Mouse (Mus musculus) CH12.LX (cell line): ENCODE data around the gene Ifrd2.

Experiments used
- CTCF ChIP-seq, 2 experiments: IDR thresholded peaks in 1 of 2; conservative IDR thresholded peaks in 1 of 2; 2 replicates each; pipeline ENCODE4 v1.5.1; 2011 to 2012; ENCODE audit warnings: low read depth in 2 of 2, low read length in 2 of 2, improper control_type of control experiment in 1 of 2, inconsistent platforms in 1 of 2, mild to moderate bottlenecking in 1 of 2, moderate library complexity in 1 of 2
- EP300 ChIP-seq: IDR thresholded peaks from 2 replicates; pipeline ENCODE4 v1.6.1; 2011; ENCODE audit warnings: low read length, improper control_type of control experiment
- HCFC1 ChIP-seq: IDR thresholded peaks from 2 replicates; pipeline ENCODE4 v1.6.1; 2012; ENCODE audit warnings: low read depth, mild to moderate bottlenecking, inconsistent platforms, low read length, improper control_type of control experiment
- MAX ChIP-seq: IDR thresholded peaks from 2 replicates; pipeline ENCODE4 v1.6.1; 2011; ENCODE audit warnings: low read length, improper control_type of control experiment
- MEF2A ChIP-seq: IDR thresholded peaks from 2 replicates; pipeline ENCODE4 v1.6.1; 2014; ENCODE audit warnings: low read depth, mild to moderate bottlenecking, inconsistent platforms, low read length, improper control_type of control experiment, borderline replicate concordance
- NRF1 ChIP-seq: IDR thresholded peaks from 2 replicates; pipeline ENCODE4 v1.6.1; 2014; ENCODE audit warnings: low read depth, mild to moderate bottlenecking, inconsistent platforms, low read length, improper control_type of control experiment, moderate library complexity
- POLR2A ChIP-seq: IDR thresholded peaks from 2 replicates; pipeline ENCODE4 v1.6.1; 2011; ENCODE audit warnings: low read depth, mild to moderate bottlenecking, improper control_type of control experiment, low read length
- USF1 ChIP-seq: IDR thresholded peaks from 2 replicates; pipeline ENCODE4 v1.6.1; 2014; ENCODE audit warnings: low read depth, mild to moderate bottlenecking, inconsistent platforms, low read length, improper control_type of control experiment

DNA sequence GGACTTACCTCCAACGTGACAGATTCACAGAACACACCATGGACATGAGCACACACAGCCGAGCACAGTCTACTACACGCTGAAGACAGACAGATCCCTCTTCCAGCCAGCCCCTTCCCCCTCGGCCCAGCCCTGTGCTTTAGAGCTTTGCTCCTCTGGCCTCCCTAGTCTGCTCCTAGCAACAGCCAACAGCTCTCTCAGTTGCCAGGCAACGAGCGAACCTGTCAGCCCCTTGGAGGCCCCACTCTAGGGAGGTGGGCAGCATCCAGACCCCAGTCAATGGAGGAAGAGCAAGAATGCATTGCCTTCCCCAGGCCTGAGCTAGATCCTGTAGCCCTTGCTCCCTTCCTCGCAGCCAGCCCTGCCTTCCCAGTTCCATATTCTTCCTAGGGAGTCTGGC is 49.6 kb downstream of the Ifrd2 start:
- no peak for TF ChIP-seq CTCF (conservative IDR thresholded peaks at IDR 0.05 in 1 of 2, IDR thresholded peaks at IDR 0.05 in 1 of 2; ENCODE audit: low read depth in 2 of 2, low read length in 2 of 2)
- no peak for TF ChIP-seq MEF2A
- no peak for TF ChIP-seq NRF1
- TF ChIP-seq EP300: no peak
- TF ChIP-seq MAX: no peak
- no peak for TF ChIP-seq HCFC1
- no peak for TF ChIP-seq USF1
- no peak for TF ChIP-seq POLR2A
